Mouse (Mus musculus) heart, embryonic 12.5 days (tissue): ENCODE measurements at regions not wholly inside any gene's neighbourhood (a gene's known extent, or its start where the extent isn't known, plus 50 kb on each side); places are given as distances from the start of the nearest gene placed in this dataset.

ENCODE experiments used
- ATAC-seq: fragments of 200-750 bp; cut with Nextera tagmentation; 2 replicates; pipeline ENCODE4 v1.8.0; 2017; ENCODE audit warnings: moderate TSS enrichment, moderate library complexity; ENCODE audit not compliant: insufficient number of reproducible peaks, low FRiP score
- H3K27ac ChIP-seq: fragments of 300-500 bp; sonication (generic); 2 replicates; pipeline ENCODE4 v1.5.1; 2016; ENCODE audit warnings: mild to moderate bottlenecking, moderate library complexity; ENCODE audit not compliant: poor library complexity, severe bottlenecking
- H3K27me3 ChIP-seq: fragments of 300-500 bp; sonication (generic); replicated peaks from 2 replicates; pipeline ENCODE4 v1.6.1; 2016; ENCODE audit warnings: mild to moderate bottlenecking, moderate library complexity
- H3K36me3 ChIP-seq: fragments of 300-500 bp; sonication (generic); 2 replicates; pipeline ENCODE4 v1.6.1; 2016; ENCODE audit warnings: mild to moderate bottlenecking, moderate library complexity
- H3K4me1 ChIP-seq: fragments of 300-500 bp; sonication (generic); replicated peaks from 2 replicates; pipeline ENCODE4 v1.6.1; 2016; ENCODE audit warnings: mild to moderate bottlenecking
- H3K4me2 ChIP-seq: fragments of 300-500 bp; sonication (generic); 2 replicates; pipeline ENCODE4 v1.6.1; 2016; ENCODE audit warnings: mild to moderate bottlenecking, moderate library complexity
- H3K4me3 ChIP-seq: fragments of 300-500 bp; sonication (generic); 2 replicates; pipeline ENCODE4 v1.5.1; 2016; ENCODE audit warnings: mild to moderate bottlenecking
- H3K9ac ChIP-seq: fragments of 300-500 bp; sonication (generic); 2 replicates; pipeline ENCODE4 v1.6.1; 2016; ENCODE audit warnings: mild to moderate bottlenecking, moderate library complexity
- H3K9me3 ChIP-seq: fragments of 300-500 bp; sonication (generic); replicated peaks from 2 replicates; pipeline ENCODE4 v1.6.1; 2016; ENCODE audit warnings: mild to moderate bottlenecking, moderate library complexity
- WGBS: fragments of 180-500 bp; shearing (Covaris S2); methylation state at CpG from one replicate; pipeline ENCODE4 v1.1.7; 2016; 5-methylcytosine and 5-hydroxymethylcytosine counted together

GRCm38 (mm10) chr13:47398976-47399375 is 276.5 kb downstream of the Rnf144b start:
- no peak overlapping the region for H3K27ac ChIP-seq
- H3K36me3 ChIP-seq: no peaks in the 10 kb centered on the region
- no peak for ATAC-seq
- WGBS: 84% methylated on average over 5 of the region's 5 CpGs
- no peak overlapping the region for H3K4me3 ChIP-seq
- no peaks in the 10 kb centered on the region for H3K4me1 ChIP-seq
- H3K9ac ChIP-seq: no peak overlapping the region
- no peaks in the 10 kb centered on the region for H3K27me3 ChIP-seq
- H3K9me3 ChIP-seq: peaks cover 4% of the 10 kb centered on the region; the same call in 1 of the 2 replicates
- no peak overlapping the region for H3K4me2 ChIP-seq

GRCm38 (mm10) chr13:47413261-47413660 is 290.8 kb downstream of the Rnf144b start:
- Histone ChIP-seq H3K27me3 (no peaks in the 10 kb centered on the region), H3K9me3 (no peaks in the 10 kb centered on the region), H3K4me2 (no peak overlapping the region), H3K4me3 (no peak overlapping the region), H3K9ac (no peak overlapping the region), H3K36me3 (no peaks in the 10 kb centered on the region), H3K4me1 (no peaks in the 10 kb centered on the region), H3K27ac (no peak overlapping the region)
- WGBS: 87% methylated on average over 3 of the region's 3 CpGs
- ATAC-seq: no peak

- Histone ChIP-seq H3K27ac (no peak overlapping the region), H3K36me3 (no peaks in the 10 kb centered on the region), H3K9me3 (no peaks in the 10 kb centered on the region), H3K4me2 (no peak overlapping the region), H3K9ac (no peak overlapping the region), H3K27me3 (no peaks in the 10 kb centered on the region), H3K4me1 (no peaks in the 10 kb centered on the region), H3K4me3 (no peak overlapping the region)
- 76% methylated on average over 9 of the region's 9 CpGs for WGBS
- no peak for ATAC-seq
Observed at GRCm38 (mm10) chr13:47413940-47414339, 291.5 kb downstream of the Rnf144b start.

GRCm38 (mm10) chr13:47429856-47430365 is 307.5 kb downstream of the Rnf144b start:
- H3K9ac ChIP-seq: no peak overlapping the region
- H3K4me2 ChIP-seq: no peak overlapping the region
- no peaks in the 10 kb centered on the region for H3K27me3 ChIP-seq
- H3K27ac ChIP-seq: no peak overlapping the region
- 64% methylated on average over 8 of the region's 8 CpGs for WGBS
- no peak overlapping the region for H3K4me3 ChIP-seq
- H3K36me3 ChIP-seq: no peaks in the 10 kb centered on the region
- H3K4me1 ChIP-seq: no peaks in the 10 kb centered on the region
- ATAC-seq: no peak
- no peaks in the 10 kb centered on the region for H3K9me3 ChIP-seq

GRCm38 (mm10) chr13:47430409-47430808 is 308.0 kb downstream of the Rnf144b start:
- 70% methylated on average over 9 of the region's 9 CpGs for WGBS

GRCm38 (mm10) chr13:47435631-47436030 is 313.2 kb downstream of the Rnf144b start:
- Histone ChIP-seq H3K9me3 (no peaks in the 10 kb centered on the region), H3K36me3 (no peaks in the 10 kb centered on the region), H3K27me3 (no peaks in the 10 kb centered on the region), H3K27ac (no peak overlapping the region), H3K4me1 (no peaks in the 10 kb centered on the region), H3K9ac (no peak overlapping the region), H3K4me3 (no peak overlapping the region), H3K4me2 (no peak overlapping the region)
- 83% methylated on average over 7 of the region's 7 CpGs for WGBS
- ATAC-seq: no peak

More at GRCm38 (mm10) chr13:47430409-47430808, 308.0 kb downstream of the Rnf144b start:
- Histone ChIP-seq H3K4me3 (no peak overlapping the region), H3K4me1 (no peaks in the 10 kb centered on the region), H3K36me3 (no peaks in the 10 kb centered on the region), H3K9me3 (no peaks in the 10 kb centered on the region), H3K27me3 (no peaks in the 10 kb centered on the region), H3K27ac (no peak overlapping the region), H3K4me2 (no peak overlapping the region), H3K9ac (no peak overlapping the region)
- no peak for ATAC-seq

GRCm38 (mm10) chr13:47444876-47445275 is 322.4 kb downstream of the Rnf144b start:
- Histone ChIP-seq H3K9me3 (no peaks in the 10 kb centered on the region), H3K36me3 (no peaks in the 10 kb centered on the region), H3K27ac (no peak overlapping the region), H3K4me1 (no peaks in the 10 kb centered on the region), H3K9ac (no peak overlapping the region), H3K27me3 (no peaks in the 10 kb centered on the region), H3K4me2 (no peak overlapping the region), H3K4me3 (no peak overlapping the region)
- no peak for ATAC-seq
- WGBS: 75% methylated on average over 3 of the region's 3 CpGs

GRCm38 (mm10) chr13:47452186-47452760 is 329.8 kb downstream of the Rnf144b start:
- H3K4me3 ChIP-seq: no peak overlapping the region
- no peaks in the 10 kb centered on the region for H3K9me3 ChIP-seq
- no peak for ATAC-seq
- 80% methylated on average over 17 of the region's 17 CpGs for WGBS
- H3K27ac ChIP-seq: no peak overlapping the region
- no peak overlapping the region for H3K9ac ChIP-seq
- no peak overlapping the region for H3K4me2 ChIP-seq
- no peaks in the 10 kb centered on the region for H3K4me1 ChIP-seq
- 0 out of 2 replicates have a peak, but pooled peaks cover 3% of the 10 kb centered on the region for H3K27me3 ChIP-seq
- no peaks in the 10 kb centered on the region for H3K36me3 ChIP-seq

GRCm38 (mm10) chr13:47462148-47462547 is 339.7 kb downstream of the Rnf144b start:
- H3K4me2 ChIP-seq: no peak overlapping the region
- WGBS: 85% methylated on average over 8 of the region's 8 CpGs
- H3K27me3 ChIP-seq: no peaks in the 10 kb centered on the region
- H3K27ac ChIP-seq: no peak overlapping the region
- no peak overlapping the region for H3K4me3 ChIP-seq
- no peak overlapping the region for H3K9ac ChIP-seq
- H3K9me3 ChIP-seq: no peaks in the 10 kb centered on the region
- no peak for ATAC-seq
- H3K36me3 ChIP-seq: no peaks in the 10 kb centered on the region
- no peaks in the 10 kb centered on the region for H3K4me1 ChIP-seq

GRCm38 (mm10) chr13:47471543-47472213 is 349.2 kb downstream of the Rnf144b start:
- H3K4me1 ChIP-seq: no peaks in the 10 kb centered on the region
- no peaks in the 10 kb centered on the region for H3K36me3 ChIP-seq
- H3K9ac ChIP-seq: no peak overlapping the region
- H3K4me2 ChIP-seq: no peak overlapping the region
- WGBS: 72% methylated on average over 14 of the region's 14 CpGs
- H3K9me3 ChIP-seq: 0 out of 2 replicates have a peak, but pooled peaks cover 2% of the 10 kb centered on the region
- ATAC-seq: no peak
- no peak overlapping the region for H3K4me3 ChIP-seq
- H3K27me3 ChIP-seq: no peaks in the 10 kb centered on the region
- no peak overlapping the region for H3K27ac ChIP-seq

- 65% methylated on average over 10 of the region's 10 CpGs for WGBS
Observed at GRCm38 (mm10) chr13:47480159-47480558, 357.7 kb downstream of the Rnf144b start.

More at GRCm38 (mm10) chr13:47480159-47480558, 357.7 kb downstream of the Rnf144b start:
- no peaks in the 10 kb centered on the region; the same call in 1 of the 2 replicates for H3K9me3 ChIP-seq
- H3K9ac ChIP-seq: no peak overlapping the region
- H3K36me3 ChIP-seq: no peaks in the 10 kb centered on the region
- H3K4me3 ChIP-seq: no peak overlapping the region
- H3K4me2 ChIP-seq: no peak overlapping the region
- no peak overlapping the region for H3K27ac ChIP-seq
- H3K4me1 ChIP-seq: no peaks in the 10 kb centered on the region
- no peak for ATAC-seq
- H3K27me3 ChIP-seq: no peaks in the 10 kb centered on the region
